Mouse (Mus musculus): ENCODE results near the gene Kctd13. TPM values are rescaled to one million over a fixed set of nuclear protein-coding genes. Genes with fewer than 3 reads are reported as not detected.

Kctd13 gene
- 9.0 and 9.1 TPM in 2 replicates for polyA plus RNA-seq (2011; ENCODE audit: insufficient read length, low read depth, missing spikeins)

DNA sequence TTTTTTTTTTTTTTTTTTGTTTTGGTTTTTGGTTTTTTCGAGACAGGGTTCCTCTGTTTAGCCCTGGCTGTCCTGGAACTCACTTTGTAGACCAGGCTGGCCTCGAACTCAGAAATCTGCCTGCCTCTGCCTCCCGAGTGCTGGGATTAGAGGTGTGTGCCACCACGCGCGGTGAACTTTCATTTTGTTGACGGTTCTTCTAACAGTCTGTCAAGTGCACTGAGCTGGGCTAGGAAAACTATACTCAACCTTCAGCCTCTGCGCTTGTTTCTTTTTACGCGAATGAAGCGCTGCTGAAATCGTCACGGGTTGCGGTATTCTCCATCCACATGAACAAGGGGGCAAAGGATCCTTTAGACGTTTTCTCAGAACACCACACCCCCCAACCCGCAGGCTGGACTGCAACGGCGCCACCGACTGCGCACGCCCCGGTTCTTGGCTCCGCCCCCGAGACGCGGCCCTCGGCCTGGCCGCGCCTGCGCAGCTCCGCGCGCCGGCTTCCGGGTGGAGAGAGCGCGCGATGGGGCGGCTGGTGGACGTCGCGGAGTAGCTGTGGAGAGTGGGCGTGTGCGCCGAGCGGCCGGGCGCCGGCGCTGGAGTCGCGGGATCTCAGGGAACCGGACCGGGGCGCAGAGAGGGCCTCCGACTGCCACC is at the start of gene Kctd13:
Gene Kctd13 (plus strand): TSS at position 496 of the 654 bp plus-strand sequence.
- Histone ChIP-seq H3K4me1 (ENCODE audit: control insufficient read depth, insufficient read depth, low read length) (no peaks in the 10 kb centered on the region), H3K4me3 (ENCODE audit: insufficient read depth, low read length) (peak within 1 kb of the TSS; percentile 67), H3K27ac (ENCODE audit: insufficient read depth, low read length) (0 out of 2 replicates have a peak within 1 kb of the TSS, but pooled peaks have one; percentile 8)
- TF ChIP-seq POLR2A (IDR thresholded peaks at IDR 0.05; ENCODE audit: low read depth, low read length) (peak; percentile 65; the same call in 1 of the 2 replicates), CTCF (IDR thresholded peaks at IDR 0.05; ENCODE audit: borderline replicate concordance, insufficient read depth, low read length) (no peak)

DNA sequence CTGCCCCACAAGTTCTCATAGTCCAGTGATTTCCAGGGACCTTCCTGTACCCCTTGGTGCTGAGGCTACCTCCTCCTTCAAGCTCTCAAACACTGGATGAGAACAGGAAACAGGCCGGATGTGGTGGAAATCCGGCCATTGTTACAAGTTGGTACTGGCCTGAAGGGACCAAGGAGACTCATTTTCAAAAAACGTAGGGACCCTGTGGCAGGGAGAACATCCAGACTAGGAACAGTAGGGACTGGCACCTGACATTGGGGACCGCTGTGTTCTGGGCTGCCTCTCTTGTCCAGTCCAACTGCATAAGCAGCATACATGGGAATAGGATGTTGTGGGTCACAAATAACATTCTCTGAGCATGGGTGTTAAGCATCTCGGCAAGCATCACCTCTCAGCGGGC is 47.6 kb upstream of the Kctd13 start:
- TF ChIP-seq CTCF (IDR thresholded peaks at IDR 0.05; ENCODE audit: borderline replicate concordance, insufficient read depth, low read length) (no peak), POLR2A (IDR thresholded peaks at IDR 0.05; ENCODE audit: low read depth, low read length) (no peak)
- no peaks in the 10 kb centered on the region; the same call in 1 of the 2 replicates for H3K4me1 ChIP-seq (ENCODE audit: control insufficient read depth, insufficient read depth, low read length)
- no peak overlapping the region for H3K4me3 ChIP-seq (ENCODE audit: insufficient read depth, low read length)
- no peak overlapping the region for H3K27ac ChIP-seq (ENCODE audit: insufficient read depth, low read length)

DNA sequence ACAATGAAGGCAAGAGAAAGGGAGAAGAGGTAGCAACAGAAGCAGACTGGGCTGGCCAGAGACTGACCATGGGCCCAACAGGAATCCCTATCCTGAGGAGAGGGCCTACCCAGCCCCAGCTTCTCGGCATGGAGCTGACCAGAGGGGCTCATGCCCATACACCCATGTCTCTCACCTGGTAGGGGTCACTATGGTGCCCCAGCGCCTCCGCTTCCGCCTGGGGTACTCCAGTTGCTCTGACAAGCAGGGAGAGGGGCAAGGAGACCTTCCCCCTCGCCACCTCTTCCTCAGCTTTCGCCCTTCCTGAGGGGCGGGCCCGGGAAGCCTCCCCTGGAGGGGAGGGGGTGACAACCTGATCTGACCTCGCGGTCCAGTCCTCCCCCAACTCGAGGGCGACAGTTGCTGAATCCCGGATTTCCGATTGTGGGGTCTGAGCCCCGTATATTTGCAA is 44.9 kb upstream of the Kctd13 start:
- H3K4me3 ChIP-seq (ENCODE audit: insufficient read depth, low read length) = peak overlapping the region; percentile 96
- no peak overlapping the region for H3K27ac ChIP-seq (ENCODE audit: insufficient read depth, low read length)
- TF ChIP-seq CTCF (IDR thresholded peaks at IDR 0.05; ENCODE audit: borderline replicate concordance, insufficient read depth, low read length) (no peak), POLR2A (IDR thresholded peaks at IDR 0.05; ENCODE audit: low read depth, low read length) (no peak)
- H3K4me1 ChIP-seq (ENCODE audit: control insufficient read depth, insufficient read depth, low read length) = no peaks in the 10 kb centered on the region; the same call in 1 of the 2 replicates

DNA sequence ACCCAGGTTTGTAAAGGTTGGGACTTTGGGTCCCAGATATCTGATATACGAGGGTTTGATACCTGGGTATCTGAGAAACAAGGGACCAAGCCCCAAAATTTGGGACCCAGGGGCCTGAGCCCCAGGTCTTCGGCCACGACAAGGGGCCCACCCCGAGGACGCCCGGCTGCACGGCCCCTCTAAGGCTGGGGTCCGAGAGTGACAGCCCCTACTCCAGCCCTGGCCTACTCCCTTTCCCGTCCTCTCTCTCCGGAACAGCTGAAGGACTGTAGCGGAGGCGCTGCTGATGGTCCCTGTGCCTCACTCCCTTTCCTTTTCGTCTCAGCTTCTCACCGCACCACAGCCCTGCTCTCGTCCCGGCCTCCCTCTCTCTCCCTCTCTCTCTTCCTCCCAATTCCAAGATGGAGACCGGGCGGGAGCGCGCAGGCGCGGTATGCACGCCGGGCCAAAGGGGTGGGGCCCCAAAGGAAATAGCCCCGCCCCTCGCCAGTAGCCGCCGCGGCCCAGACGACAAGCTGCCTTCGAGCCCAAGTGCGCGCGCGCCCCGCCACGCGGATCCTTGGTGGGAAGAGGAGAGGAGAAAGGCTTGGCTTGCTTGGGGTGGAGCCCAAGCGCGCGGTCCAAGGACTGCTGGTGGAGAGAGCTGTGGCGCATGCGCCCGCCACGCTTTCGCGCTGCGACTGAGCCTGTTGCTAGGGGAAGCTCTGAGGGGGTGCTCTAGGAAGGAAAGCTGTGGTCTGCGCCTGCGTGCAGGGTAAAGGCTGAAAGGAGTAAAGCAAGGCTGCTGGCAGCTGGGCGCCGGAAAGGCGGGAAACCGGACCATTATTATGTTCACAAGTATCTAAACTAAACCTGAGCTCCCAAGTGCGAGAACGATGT is 44.2 kb upstream of the Kctd13 start, which contains the start of gene Taok2:
Gene Taok2 (minus strand): TSS at position 418 of the 879 bp plus-strand sequence.
- TF ChIP-seq POLR2A (IDR thresholded peaks at IDR 0.05; ENCODE audit: low read depth, low read length) (peak; percentile 98), CTCF (IDR thresholded peaks at IDR 0.05; ENCODE audit: borderline replicate concordance, insufficient read depth, low read length) (no peak)
- Histone ChIP-seq H3K4me3 (ENCODE audit: insufficient read depth, low read length) (peak within 1 kb of the TSS; percentile 96), H3K27ac (ENCODE audit: insufficient read depth, low read length) (peak within 1 kb of the TSS; percentile 80), H3K4me1 (ENCODE audit: control insufficient read depth, insufficient read depth, low read length) (no peaks in the 10 kb centered on the region; the same call in 1 of the 2 replicates)

DNA sequence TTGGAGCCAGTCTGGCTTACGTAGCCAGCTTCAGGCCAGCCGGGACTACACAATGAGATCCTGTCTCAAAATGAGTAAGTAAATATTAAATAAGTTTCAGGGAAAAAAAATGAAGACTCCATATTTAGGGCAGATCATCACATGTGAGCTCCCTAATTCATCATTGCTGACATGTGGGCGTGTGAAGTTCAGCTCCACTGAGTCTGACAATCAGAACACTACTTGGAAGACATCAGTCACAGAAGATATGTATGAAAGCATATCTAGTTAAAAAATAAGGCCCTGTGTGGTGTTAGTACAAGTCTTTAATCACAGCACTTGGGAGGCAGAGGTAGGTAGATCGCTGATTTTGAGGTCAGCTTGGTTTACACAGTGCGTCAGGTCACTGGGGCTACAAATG is 41.4 kb upstream of the Kctd13 start:
- Histone ChIP-seq H3K27ac (ENCODE audit: insufficient read depth, low read length) (no peak overlapping the region), H3K4me3 (ENCODE audit: insufficient read depth, low read length) (no peak overlapping the region), H3K4me1 (ENCODE audit: control insufficient read depth, insufficient read depth, low read length) (no peaks in the 10 kb centered on the region)
- no peak for TF ChIP-seq CTCF (IDR thresholded peaks at IDR 0.05; ENCODE audit: borderline replicate concordance, insufficient read depth, low read length)
- no peak for TF ChIP-seq POLR2A (IDR thresholded peaks at IDR 0.05; ENCODE audit: low read depth, low read length)

DNA sequence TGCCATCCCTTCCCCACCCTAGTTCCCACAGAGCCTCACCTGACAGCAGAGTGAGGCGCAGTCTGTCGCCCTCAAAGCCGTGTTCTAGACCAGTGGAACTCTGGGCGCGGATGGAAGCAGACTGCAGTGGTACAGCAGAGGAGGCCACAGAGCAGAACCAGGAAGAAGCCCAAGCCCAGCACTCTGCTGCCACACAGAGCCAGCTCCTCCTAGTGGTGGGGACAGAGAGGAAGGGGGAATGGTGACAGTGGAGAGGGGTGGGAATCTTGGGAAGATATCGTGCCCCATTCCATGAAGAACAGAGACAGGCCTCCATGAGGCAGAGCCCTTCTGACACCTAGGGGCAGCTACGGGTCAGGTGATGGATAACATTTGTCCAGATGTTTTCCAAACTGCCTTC is 39.8 kb upstream of the Kctd13 start:
- no peaks in the 10 kb centered on the region for H3K4me1 ChIP-seq (ENCODE audit: control insufficient read depth, insufficient read depth, low read length)
- TF ChIP-seq CTCF (IDR thresholded peaks at IDR 0.05; ENCODE audit: borderline replicate concordance, insufficient read depth, low read length) (peak; percentile 55; the same call in 1 of the 2 replicates), POLR2A (IDR thresholded peaks at IDR 0.05; ENCODE audit: low read depth, low read length) (no peak)

DNA sequence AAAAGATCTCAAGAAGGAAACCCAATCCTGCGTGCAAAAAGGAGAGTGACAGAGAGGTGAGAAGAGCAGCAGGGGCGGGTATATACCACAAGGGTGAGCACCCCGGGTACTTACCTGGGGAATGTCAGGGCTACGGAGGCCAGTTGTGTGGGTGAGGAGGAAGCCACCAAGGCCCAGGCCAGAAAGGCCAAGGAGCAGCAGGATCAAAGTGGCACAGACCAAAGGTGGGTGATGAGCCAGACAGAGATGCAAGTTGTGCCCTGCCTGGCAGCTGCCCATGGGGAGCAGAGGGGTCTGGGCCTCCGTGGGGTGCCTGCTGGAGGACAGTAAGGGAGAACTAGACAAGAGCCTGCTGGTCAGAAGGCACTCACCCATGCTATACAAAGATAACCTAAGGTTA is 31.8 kb upstream of the Kctd13 start:
- H3K4me3 ChIP-seq (ENCODE audit: insufficient read depth, low read length) = no peak overlapping the region
- TF ChIP-seq CTCF (IDR thresholded peaks at IDR 0.05; ENCODE audit: borderline replicate concordance, insufficient read depth, low read length) = no peak
- TF ChIP-seq POLR2A (IDR thresholded peaks at IDR 0.05; ENCODE audit: low read depth, low read length) = no peak
- no peak overlapping the region for H3K27ac ChIP-seq (ENCODE audit: insufficient read depth, low read length)

More for the DNA sequence above, 39.8 kb upstream of the Kctd13 start:
- no peak overlapping the region for H3K27ac ChIP-seq (ENCODE audit: insufficient read depth, low read length)
- no peak overlapping the region for H3K4me3 ChIP-seq (ENCODE audit: insufficient read depth, low read length)

DNA sequence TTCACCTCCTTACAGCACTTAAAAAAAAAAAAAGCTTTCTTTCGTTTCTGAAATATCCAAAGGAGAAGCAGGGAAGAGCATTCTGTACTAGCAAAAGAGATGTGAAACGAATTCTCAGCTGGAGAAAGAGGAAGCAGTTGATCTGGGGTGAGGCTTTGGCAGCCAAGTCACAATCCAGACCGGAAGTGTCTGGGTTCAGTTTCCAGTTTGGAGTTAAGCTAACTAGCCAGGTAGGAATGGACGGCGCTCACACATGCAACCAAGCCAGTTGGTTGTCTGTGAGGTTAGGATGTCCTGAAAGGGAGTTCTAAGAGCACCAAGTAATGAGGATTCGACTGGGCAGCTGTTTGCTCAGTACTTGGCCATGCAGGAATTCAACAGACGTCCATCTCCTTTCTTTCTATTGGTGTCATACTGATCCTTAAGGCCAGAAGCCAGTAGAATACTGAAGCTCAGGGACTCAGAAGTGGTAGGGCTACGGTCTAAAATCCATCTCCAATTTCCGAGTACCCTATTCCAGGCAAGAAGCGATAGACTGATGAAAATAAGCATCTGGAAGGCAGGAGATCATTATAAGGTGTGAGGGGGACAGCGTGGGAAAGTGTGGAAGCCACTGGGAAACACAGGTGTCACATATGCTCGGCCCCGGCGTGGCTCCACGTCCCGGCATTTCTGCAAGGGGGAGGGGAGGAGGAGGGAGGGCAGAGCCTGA is 31.1 kb upstream of the Kctd13 start:
- Histone ChIP-seq H3K4me1 (ENCODE audit: control insufficient read depth, insufficient read depth, low read length) (no peaks in the 10 kb centered on the region), H3K27ac (ENCODE audit: insufficient read depth, low read length) (no peak overlapping the region), H3K4me3 (ENCODE audit: insufficient read depth, low read length) (peak overlapping the region; percentile 71)
- TF ChIP-seq POLR2A (IDR thresholded peaks at IDR 0.05; ENCODE audit: low read depth, low read length) (no peak), CTCF (IDR thresholded peaks at IDR 0.05; ENCODE audit: borderline replicate concordance, insufficient read depth, low read length) (no peak)

More for the DNA sequence above, 31.8 kb upstream of the Kctd13 start:
- H3K4me1 ChIP-seq (ENCODE audit: control insufficient read depth, insufficient read depth, low read length) = no peaks in the 10 kb centered on the region

Measured in embryonic fibroblast, embryonic 13.5 days (primary cell).